Mouse (Mus musculus): ENCODE data around the gene Kdm2b.

DNA sequence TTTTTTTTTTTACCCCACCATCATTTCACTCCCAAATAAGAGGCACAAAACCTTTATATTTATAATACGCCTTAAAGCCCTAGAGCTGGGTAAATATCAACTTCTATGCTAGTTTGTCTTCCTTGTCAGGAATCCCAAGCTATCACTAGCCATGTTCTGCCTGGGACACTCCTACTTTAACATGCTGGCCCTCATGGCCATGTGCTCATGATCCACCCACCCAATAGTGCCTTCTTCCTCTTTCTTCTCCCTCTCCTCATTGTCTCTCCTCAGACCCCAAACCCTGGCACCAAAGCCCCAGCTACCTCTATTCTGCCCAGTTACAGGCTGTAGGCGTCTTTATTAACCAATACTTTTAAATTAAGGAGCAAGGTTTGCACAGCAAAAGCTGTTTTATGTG is 148.5 kb downstream of the Kdm2b start:
- TF ChIP-seq CTCF (IDR thresholded peaks at IDR 0.05; ENCODE audit: borderline replicate concordance, insufficient read depth, low read depth, low read length) (no peak), POLR2A (IDR thresholded peaks at IDR 0.05; ENCODE audit: borderline replicate concordance, insufficient read depth, low read length) (no peak)
